Mouse (Mus musculus) CH12.LX (cell line): ENCODE measurements around the gene Krtap7-1. TPM values are rescaled to one million over a fixed set of nuclear protein-coding genes. Genes with fewer than 3 reads are reported as not detected.

Source experiments
- DNase-seq: peaks from one replicate; pipeline ENCODE4 v3.0.0-alpha.2; 2013; ENCODE audit errors: extremely low read depth
- H3K27ac ChIP-seq: 2 replicates; pipeline ENCODE4 v1.5.1; 2012; ENCODE audit warnings: low read depth, mild to moderate bottlenecking, control low read depth, moderate library complexity; ENCODE audit not compliant: insufficient read depth
- H3K27me3 ChIP-seq: replicated peaks from 2 replicates; pipeline ENCODE3; 2012; ENCODE audit warnings: inconsistent platforms
- H3K36me3 ChIP-seq, 2 experiments: replicated peaks in 1 of 2; 2 replicates each; pipeline versions ENCODE3 to v1.6.1; 2012; ENCODE audit warnings: inconsistent platforms in 1 of 2, low read length in 1 of 2, mild to moderate bottlenecking in 1 of 2, mixed read lengths in 1 of 2, moderate library complexity in 1 of 2; ENCODE audit not compliant: control insufficient read depth in 1 of 2, insufficient read depth in 1 of 2
- H3K4me1 ChIP-seq, 2 experiments: 2 replicates each; pipeline ENCODE4 v1.6.1; 2012; ENCODE audit warnings: inconsistent platforms in 1 of 2, moderate library complexity in 1 of 2; ENCODE audit not compliant: insufficient read depth in 2 of 2, control insufficient read depth in 1 of 2
- H3K4me2 ChIP-seq: 2 replicates; pipeline ENCODE4 v1.6.1; 2012; ENCODE audit warnings: low read depth, mild to moderate bottlenecking, control low read depth; ENCODE audit not compliant: poor library complexity, insufficient read depth, severe bottlenecking
- H3K4me3 ChIP-seq, 3 experiments: fragments of 150-350 bp in 1 of 3; sonication (generic) in 1 of 3; replicated peaks in 1 of 3; 2 replicates each; pipeline versions ENCODE3 to v1.5.1; 2011 to 2012; ENCODE audit warnings: low read depth in 2 of 3, low read length in 2 of 3, mild to moderate bottlenecking in 2 of 3, moderate library complexity in 2 of 3, control low read depth in 1 of 3, improper control_type of control experiment in 1 of 3, inconsistent platforms in 1 of 3, mixed read lengths in 1 of 3; ENCODE audit not compliant: poor library complexity in 1 of 3
- H3K79me2 ChIP-seq: replicated peaks from 2 replicates; pipeline ENCODE4 v1.6.1; 2012; ENCODE audit warnings: mild to moderate bottlenecking, moderate library complexity; ENCODE audit not compliant: control insufficient read depth, poor library complexity, insufficient read depth, severe bottlenecking; ENCODE audit errors: extremely low read depth
- H3K9ac ChIP-seq: 2 replicates; pipeline ENCODE4 v1.6.1; 2012; ENCODE audit warnings: low read depth, mild to moderate bottlenecking, control low read depth, moderate library complexity; ENCODE audit not compliant: insufficient read depth
- H3K9me3 ChIP-seq: replicated peaks from 2 replicates; pipeline ENCODE3; 2012; ENCODE audit warnings: low read length, inconsistent platforms, mixed read lengths
- BHLHE40 ChIP-seq: IDR thresholded peaks from 2 replicates; pipeline ENCODE4 v1.6.1; 2011; ENCODE audit warnings: mild to moderate bottlenecking, low read depth, low read length, improper control_type of control experiment
- MXI1 ChIP-seq: IDR thresholded peaks from 2 replicates; pipeline ENCODE4 v1.6.1; 2011; ENCODE audit warnings: mild to moderate bottlenecking, low read depth, low read length, improper control_type of control experiment
- NRF1 ChIP-seq: IDR thresholded peaks from 2 replicates; pipeline ENCODE4 v1.6.1; 2014; ENCODE audit warnings: low read depth, mild to moderate bottlenecking, inconsistent platforms, low read length, improper control_type of control experiment, moderate library complexity
- RAD21 ChIP-seq: IDR thresholded peaks from 2 replicates; pipeline ENCODE4 v1.6.1; 2011; ENCODE audit warnings: low read depth, mild to moderate bottlenecking, low read length, improper control_type of control experiment, moderate library complexity
- TBP ChIP-seq: conservative IDR thresholded peaks from 2 replicates; pipeline ENCODE4 v1.6.1; 2011; ENCODE audit warnings: low read depth, low read length, improper control_type of control experiment
- USF1 ChIP-seq: IDR thresholded peaks from 2 replicates; pipeline ENCODE4 v1.6.1; 2014; ENCODE audit warnings: low read depth, mild to moderate bottlenecking, inconsistent platforms, low read length, improper control_type of control experiment
- USF2 ChIP-seq: conservative IDR thresholded peaks from 2 replicates; pipeline ENCODE4 v1.6.1; 2011; ENCODE audit warnings: low read depth, low read length, improper control_type of control experiment
- ZKSCAN1 ChIP-seq: IDR thresholded peaks from 2 replicates; pipeline ENCODE4 v1.6.1; 2012; ENCODE audit warnings: low read depth, inconsistent platforms, low read length, improper control_type of control experiment, borderline replicate concordance
- ZMIZ1 ChIP-seq: IDR thresholded peaks from 2 replicates; pipeline ENCODE4 v1.6.1; 2012; ENCODE audit warnings: low read depth, mild to moderate bottlenecking, inconsistent platforms, low read length, improper control_type of control experiment
- ZNF384 ChIP-seq: IDR thresholded peaks from 2 replicates; pipeline ENCODE4 v1.6.1; 2012; ENCODE audit warnings: low read depth, low read length, improper control_type of control experiment, inconsistent platforms
- dilution Hi-C: fragments of 300-500 bp; cut with MboI; formaldehyde crosslinking; loops from 2 replicates; pipeline ENCODE4 v1.14.3; 2020; ENCODE audit warnings: low sequenced_read_pairs; ENCODE audit not compliant: extremely low pct_unique_long_range_greater_than_20kb, extremely low pct_ligation_motif_present
- in situ Hi-C: fragments of 300-500 bp; cut with MboI; formaldehyde crosslinking; loops from 3 replicates; pipeline ENCODE4 v1.14.3; 2019; ENCODE audit warnings: low sequenced_read_pairs, low pct_ligation_motif_present, low pct_unique_long_range_greater_than_20kb, mixed read lengths
- polyA plus RNA-seq: library from polyadenylated mRNA; unstranded; fragments of >175 nt; gene quantifications from 2 replicates; pipeline ENCODE4 v1.2.1, GENCODE M21; 2012; ENCODE audit warnings: low read depth; ENCODE audit not compliant: insufficient read length
- total RNA-seq, 2 experiments: library from RNA; depleted of rRNA; stranded (reverse); fragments of 300-350 nt in 1 of 2; fragments of >200 nt in 1 of 2; gene quantifications; 2 replicates each; pipeline ENCODE4 v1.2.3; 2012 to 2014

Gene Krtap7-1
- total and polyA plus RNA-seq, 3 experiments, result not detected

DNA sequence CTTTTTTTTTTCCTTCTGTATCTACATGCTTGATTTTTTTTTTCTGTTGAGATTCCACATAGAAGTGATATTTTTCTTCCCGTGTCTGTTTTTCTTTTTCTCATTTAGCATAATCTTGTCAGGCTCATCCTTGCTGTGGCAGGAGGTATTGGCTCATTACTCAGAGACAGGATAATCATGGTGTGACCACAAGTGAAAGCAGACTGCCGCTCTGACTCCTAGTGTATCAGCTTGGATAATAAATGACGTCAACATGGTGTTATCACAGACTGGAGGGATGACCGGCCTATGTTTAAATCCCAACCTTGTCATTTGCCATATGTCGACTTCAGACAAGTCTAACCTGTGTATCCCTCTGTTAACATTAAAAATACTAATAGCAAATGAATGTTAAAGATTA lies 46.9 kb downstream of the Krtap7-1 start:
- Histone ChIP-seq H3K9ac (no peak overlapping the region), H3K9me3 (peaks cover 57% of the 10 kb centered on the region), H3K4me1 (no peaks in the 10 kb centered on the region), H3K27me3 (no peaks in the 10 kb centered on the region), H3K36me3 (no peaks in the 10 kb centered on the region)
- dilution Hi-C loops, result no loop called here
- no peak for TF ChIP-seq ZMIZ1
- no peak for TF ChIP-seq ZKSCAN1
- TF ChIP-seq RAD21, result no peak
- no peak for TF ChIP-seq MXI1
- no peak for TF ChIP-seq ZNF384
- TF ChIP-seq TBP, result no peak
- TF ChIP-seq USF1, result no peak
- no peak for TF ChIP-seq NRF1
- TF ChIP-seq BHLHE40, result no peak
- no peak for TF ChIP-seq USF2
- TF ChIP-seq, all 38 proteins: peak for 0
- Histone ChIP-seq H3K4me3 (no peak overlapping the region), H3K4me2 (no peak overlapping the region), H3K79me2 (no peaks in the 10 kb centered on the region), H3K27ac (no peak overlapping the region)
- in situ Hi-C loops, result no loop called here
- no peak for DNase-seq

Other genes with a start within 250 kb of the Krtap7-1 start
- gene Krtap21-1, start 104.5 kb downstream of the Krtap7-1 start, total RNA-seq (2012; rRNA removed), result not detected in 2 replicates
- not detected in 2 replicates for gene Krtap21-1, start 104.5 kb downstream of the Krtap7-1 start, total RNA-seq (2014; rRNA removed)
- not detected in 2 replicates for gene Krtap21-1, start 104.5 kb downstream of the Krtap7-1 start, polyA plus RNA-seq
- gene Krtap6-2, start 88.2 kb downstream of the Krtap7-1 start, total RNA-seq (2012; rRNA removed), result not detected in 2 replicates
- gene Krtap6-2, start 88.2 kb downstream of the Krtap7-1 start, total RNA-seq (2014; rRNA removed), result not detected in 2 replicates
- not detected in 2 replicates for gene Krtap6-2, start 88.2 kb downstream of the Krtap7-1 start, polyA plus RNA-seq
- gene Krtap8-1, start 20.4 kb downstream of the Krtap7-1 start, total RNA-seq (2012; rRNA removed), result not detected in 2 replicates
- gene Krtap8-1, start 20.4 kb downstream of the Krtap7-1 start, total RNA-seq (2014; rRNA removed), result not detected in 2 replicates
- not detected in 2 replicates for gene Krtap8-1, start 20.4 kb downstream of the Krtap7-1 start, polyA plus RNA-seq
- gene Krtap11-1, start 62.9 kb upstream of the Krtap7-1 start, total RNA-seq (2012; rRNA removed), result not detected in 2 replicates
- not detected in 2 replicates for gene Krtap11-1, start 62.9 kb upstream of the Krtap7-1 start, total RNA-seq (2014; rRNA removed)
- gene Krtap11-1, start 62.9 kb upstream of the Krtap7-1 start, polyA plus RNA-seq, result not detected in 2 replicates